Mouse (Mus musculus) megakaryocyte, embryonic 14.5 days (primary cell): ENCODE measurements at regions not wholly inside any gene's neighbourhood (a gene's known extent, or its start where the extent isn't known, plus 50 kb on each side); places are given as distances from the start of the nearest gene placed in this dataset.
"Not testable (repeated sequence)": the region's sequence is repeated elsewhere in the genome, so short reads cannot be mapped to it uniquely, and the experiment has no call there.

ENCODE experiments used
- FLI1 ChIP-seq: IDR thresholded peaks from 2 replicates; pipeline ENCODE4 v1.6.1; 2012; ENCODE audit warnings: low read length, inconsistent platforms, mixed read lengths
- GATA1 ChIP-seq: IDR thresholded peaks from 3 replicates; pipeline ENCODE4 v1.6.1; 2012; ENCODE audit warnings: mixed read lengths, low read length, inconsistent platforms, borderline replicate concordance

DNA sequence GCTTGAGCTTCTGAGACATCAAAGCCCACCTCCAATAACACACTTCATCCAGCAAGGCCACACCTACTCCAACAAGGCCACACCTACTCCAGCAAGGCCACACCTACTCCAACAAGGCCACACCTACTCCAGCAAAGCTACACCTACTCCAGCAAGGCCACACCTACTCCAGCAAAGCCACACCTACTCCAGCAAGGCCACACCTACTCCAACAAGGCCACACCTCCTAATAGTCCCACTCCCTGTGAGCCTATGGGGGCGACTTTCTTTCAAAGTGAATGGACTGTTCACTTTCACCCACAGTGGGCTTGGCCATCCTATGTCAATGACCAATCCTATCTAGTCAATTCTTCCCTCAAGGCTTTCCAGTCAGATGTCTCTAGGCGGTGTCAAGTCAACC, 104.9 kb upstream of the Foxk1 start:
- not testable (repeated sequence) for TF ChIP-seq GATA1, FLI1
